Mouse (Mus musculus) C2C12 (cell line): ENCODE data around the gene Cpne4.

Source experiments
- CTCF ChIP-seq: IDR thresholded peaks from one replicate; pipeline ENCODE4 v1.5.1; 2011; ENCODE audit not compliant: control insufficient read depth, insufficient read depth, insufficient read length
- FOSL1 ChIP-seq: IDR thresholded peaks from one replicate; pipeline ENCODE4 v1.8.0; 2011; ENCODE audit warnings: mild to moderate bottlenecking, low read length; ENCODE audit not compliant: poor library complexity, insufficient read depth, severe bottlenecking
- MYOD1 ChIP-seq: IDR thresholded peaks from one replicate; pipeline ENCODE4 v1.6.1; 2011; ENCODE audit warnings: low read depth; ENCODE audit not compliant: control insufficient read depth, insufficient read length
- MYOG ChIP-seq: IDR thresholded peaks from one replicate; pipeline ENCODE4 v1.6.1; 2011; ENCODE audit not compliant: control insufficient read depth, insufficient read length; ENCODE audit errors: extremely low read depth
- USF1 ChIP-seq: IDR thresholded peaks from one replicate; pipeline ENCODE4 v1.6.1; 2011; ENCODE audit warnings: low read depth, mild to moderate bottlenecking, control low read depth, moderate library complexity

DNA sequence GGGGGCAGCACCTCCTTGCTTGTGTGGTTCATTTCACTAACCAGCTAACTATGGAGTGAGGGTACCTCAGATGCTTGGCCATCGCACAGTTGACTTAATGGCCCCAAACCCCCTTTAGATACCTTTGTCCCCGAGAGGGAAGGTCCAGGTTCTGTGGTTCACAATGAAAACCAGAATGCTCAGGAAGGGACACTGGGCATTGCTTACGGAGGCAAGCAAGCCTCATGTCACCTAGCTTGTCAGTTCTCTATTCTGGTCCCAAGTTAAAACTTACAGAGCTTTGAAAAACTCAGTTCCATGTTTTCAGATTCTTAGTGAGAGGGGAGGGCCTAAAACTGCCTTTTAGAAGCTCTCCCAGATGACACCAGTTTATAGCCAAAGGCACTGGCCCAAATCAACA, 533.2 kb downstream of the Cpne4 start:
- TF ChIP-seq MYOG (no peak), USF1 (no peak), CTCF (no peak), MYOD1 (no peak), FOSL1 (no peak)
